Mouse (Mus musculus): ENCODE measurements around the gene Aox2.

GRCm38 (mm10) chr1:58410198-58410588 is 132.1 kb downstream of the Aox2 start:
- TF ChIP-seq CTCF (IDR thresholded peaks at IDR 0.05; ENCODE audit: extremely low read depth, insufficient read depth, low read length) = no peak
- no peak for TF ChIP-seq POLR2A (IDR thresholded peaks at IDR 0.05; ENCODE audit: extremely low read depth, insufficient read depth, low read length)
